Mouse (Mus musculus) heart, embryonic 14.5 days (tissue): ENCODE data around the gene Pwp2. TPM values are rescaled to one million over a fixed set of nuclear protein-coding genes. Genes with fewer than 3 reads are reported as not detected.
A peak's percentile ranks its signal among the peaks of the same experiment; 100 is the strongest.

Experiments
- ATAC-seq: fragments of 200-750 bp; cut with Nextera tagmentation; 2 replicates; pipeline ENCODE4 v1.8.0; 2017; ENCODE audit warnings: low read depth, moderate TSS enrichment; ENCODE audit not compliant: insufficient number of reproducible peaks, insufficient read depth, low FRiP score
- H3K27ac ChIP-seq, 2 experiments: fragments of 200-500 bp in 1 of 2; fragments of 300-500 bp in 1 of 2; sonication (generic) in 1 of 2; replicated peaks in 1 of 2; 2 replicates each; pipeline ENCODE4 v1.5.1; 2012 to 2014; ENCODE audit warnings: low read depth in 2 of 2, low read length in 2 of 2, control low read depth in 1 of 2, mild to moderate bottlenecking in 1 of 2, mixed read lengths in 1 of 2; ENCODE audit not compliant: control insufficient read depth in 1 of 2, insufficient read depth in 1 of 2
- H3K27me3 ChIP-seq: fragments of 300-500 bp; sonication (generic); 2 replicates; pipeline ENCODE4 v1.6.1; 2014; ENCODE audit warnings: mild to moderate bottlenecking, low read length, control low read depth; ENCODE audit not compliant: control insufficient read depth, insufficient read depth
- H3K36me3 ChIP-seq: fragments of 300-500 bp; sonication (generic); 2 replicates; pipeline ENCODE4 v1.6.1; 2014; ENCODE audit warnings: mild to moderate bottlenecking, control low read depth, low read length, mixed read lengths; ENCODE audit not compliant: control insufficient read depth, insufficient read depth
- H3K4me1 ChIP-seq, 2 experiments: fragments of 200-500 bp in 1 of 2; fragments of 300-500 bp in 1 of 2; sonication (generic) in 1 of 2; 2 replicates each; pipeline ENCODE4 v1.6.1; 2012 to 2014; ENCODE audit warnings: low read length in 2 of 2, control low read depth in 1 of 2, mixed read lengths in 1 of 2; ENCODE audit not compliant: control insufficient read depth in 2 of 2, insufficient read depth in 2 of 2
- H3K4me2 ChIP-seq: fragments of 300-500 bp; sonication (generic); 2 replicates; pipeline ENCODE4 v1.6.1; 2014; ENCODE audit warnings: mild to moderate bottlenecking, low read length
- H3K4me3 ChIP-seq, 2 experiments: fragments of 200-500 bp in 1 of 2; fragments of 300-500 bp in 1 of 2; sonication (generic) in 1 of 2; 2 replicates each; pipeline ENCODE4 v1.5.1; 2012 to 2014; ENCODE audit warnings: low read length in 2 of 2, mild to moderate bottlenecking in 2 of 2, control low read depth in 1 of 2, low read depth in 1 of 2, moderate library complexity in 1 of 2; ENCODE audit not compliant: control insufficient read depth in 1 of 2, insufficient read depth in 1 of 2
- H3K9ac ChIP-seq: fragments of 300-500 bp; sonication (generic); 2 replicates; pipeline ENCODE4 v1.6.1; 2014; ENCODE audit warnings: mild to moderate bottlenecking, low read length
- H3K9me3 ChIP-seq: fragments of 300-500 bp; sonication (generic); 2 replicates; pipeline ENCODE4 v1.6.1; 2016; ENCODE audit warnings: low read length, control low read depth; ENCODE audit not compliant: control insufficient read depth
- WGBS: fragments of 180-500 bp; shearing (Covaris S2); extraction: QIAGEN DNeasy Blood & Tissue Kit; methylation state at CpG from one replicate; pipeline ENCODE4 v1.1.7; 2014; 5-methylcytosine and 5-hydroxymethylcytosine counted together
- polyA plus RNA-seq: library from polyadenylated mRNA; unstranded; fragments of >200 nt; fragmentation: Nextera tagmentation; extraction: Ambion mirVana; gene quantifications from 2 replicates; pipeline ENCODE4 v1.2.1, GENCODE M21; 2014

Pwp2 gene
- 8.4 and 8.6 TPM in 2 replicates for polyA plus RNA-seq

DNA sequence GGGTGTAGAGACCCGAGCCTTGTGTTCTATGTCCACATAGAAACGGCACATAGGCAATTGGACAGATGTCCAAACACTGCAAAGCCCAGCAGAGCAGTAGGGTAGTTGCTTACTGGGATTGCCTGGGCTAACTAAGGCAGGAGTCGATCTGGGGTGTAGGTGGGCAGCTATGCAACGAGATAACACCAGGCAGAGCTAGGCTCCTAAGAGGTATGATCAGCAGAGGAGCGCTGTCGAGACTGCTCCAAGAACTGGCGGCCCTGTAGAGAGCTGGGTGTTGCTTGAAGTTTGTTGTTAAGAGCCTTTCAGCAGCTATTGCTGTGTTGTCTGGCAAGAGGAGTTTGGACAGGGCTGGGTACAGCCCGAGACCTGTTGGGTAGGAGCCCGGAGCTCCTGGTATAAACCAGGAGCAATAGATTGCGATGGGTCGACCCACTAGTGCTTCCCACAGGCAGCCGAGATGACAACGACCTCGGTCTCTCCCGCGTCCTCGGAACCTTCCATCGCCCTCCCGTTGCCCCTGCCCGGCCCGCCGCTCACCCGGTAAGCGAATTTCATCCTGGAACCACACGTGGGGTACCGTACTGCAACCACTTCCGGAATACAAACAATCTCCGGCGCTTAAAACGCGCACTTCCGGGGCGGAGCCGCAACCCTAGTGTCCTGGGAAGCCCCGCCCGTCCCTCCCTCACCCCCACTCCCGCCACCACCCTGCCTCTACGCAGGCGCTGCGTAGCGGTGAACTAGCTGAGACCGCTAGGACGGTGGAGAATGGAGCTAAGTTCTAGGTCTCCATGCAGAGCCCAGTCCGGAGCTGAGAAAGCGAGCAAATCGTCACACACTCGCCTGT is at the start of gene Pwp2:
Pwp2 (minus strand) TSS at position 619 of the 850 bp plus-strand sequence.
- peaks cover 65% of the 10 kb centered on the region for H3K36me3 ChIP-seq
- peaks cover 6 to 7% of the 10 kb centered on the region in 2 experiments; a peak in 3 of 4 replicates for H3K4me1 ChIP-seq
- H3K27ac ChIP-seq = peak within 1 kb of the TSS; percentile 78 to 93
- WGBS = 1% methylated on average over 46 of the region's 47 CpGs
- ATAC-seq = peak; percentile 91
- peak within 1 kb of the TSS; percentile 72 for H3K9ac ChIP-seq
- H3K27me3 ChIP-seq = no peaks in the 10 kb centered on the region
- H3K4me3 ChIP-seq = peak within 1 kb of the TSS; percentile 66 to 76
- H3K4me2 ChIP-seq = peak within 1 kb of the TSS; percentile 68
- H3K9me3 ChIP-seq = no peaks in the 10 kb centered on the region

DNA sequence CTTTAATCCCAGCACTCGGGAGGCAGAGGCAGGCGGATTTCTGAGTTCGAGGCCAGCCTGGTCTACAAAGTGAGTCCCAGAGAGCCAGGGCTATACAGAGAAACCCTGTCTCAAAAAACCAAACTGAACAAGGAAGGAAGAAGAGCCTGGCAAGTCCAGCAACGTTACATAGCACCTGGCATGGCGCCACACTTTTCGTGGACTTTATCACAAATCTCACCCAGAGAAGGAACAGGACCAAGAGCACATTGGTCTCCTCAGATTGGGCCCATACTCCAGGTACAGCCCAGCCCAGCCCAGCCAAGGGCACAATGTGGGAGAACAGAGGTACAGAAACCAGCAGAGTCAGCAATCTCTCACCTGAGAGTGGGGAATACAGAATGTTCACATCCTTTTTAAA is 48.8 kb upstream of the Pwp2 start:
- no peaks in the 10 kb centered on the region for H3K9me3 ChIP-seq
- no peak for ATAC-seq
- H3K27ac ChIP-seq = no peak overlapping the region
- H3K4me3 ChIP-seq = no peak overlapping the region
- peaks cover 23% of the 10 kb centered on the region for H3K36me3 ChIP-seq
- 75% methylated on average over 6 of the region's 6 CpGs for WGBS
- H3K4me1 ChIP-seq = no peaks in the 10 kb centered on the region
- no peaks in the 10 kb centered on the region for H3K27me3 ChIP-seq
- no peak overlapping the region for H3K4me2 ChIP-seq
- H3K9ac ChIP-seq = no peak overlapping the region

DNA sequence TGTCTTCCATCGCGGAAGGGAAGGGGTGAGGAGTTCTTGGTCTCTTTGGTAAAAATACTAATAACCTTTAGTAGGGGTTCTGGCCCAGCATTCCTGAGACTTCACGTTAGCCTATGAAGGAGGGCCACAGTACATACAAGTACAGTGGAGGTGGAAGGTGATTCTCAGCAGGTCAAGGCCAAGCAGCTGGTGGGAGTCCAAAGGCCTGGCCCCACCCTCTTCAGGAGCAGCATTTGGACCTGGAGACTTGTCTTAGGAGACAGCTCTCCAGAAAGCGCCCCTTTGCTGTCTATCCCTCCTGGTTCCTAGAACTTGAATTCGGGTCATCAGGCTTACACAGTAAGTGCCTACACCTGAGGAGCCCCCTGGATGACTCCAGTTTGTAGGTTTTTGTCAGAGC is 48.2 kb upstream of the Pwp2 start:
- peaks cover 25% of the 10 kb centered on the region for H3K36me3 ChIP-seq
- H3K27ac ChIP-seq = no peak overlapping the region
- no peak overlapping the region for H3K4me2 ChIP-seq
- 90% methylated on average over 5 of the region's 5 CpGs for WGBS
- H3K27me3 ChIP-seq = no peaks in the 10 kb centered on the region
- no peak overlapping the region for H3K9ac ChIP-seq
- no peaks in the 10 kb centered on the region for H3K9me3 ChIP-seq
- no peak overlapping the region for H3K4me3 ChIP-seq
- H3K4me1 ChIP-seq = no peaks in the 10 kb centered on the region
- no peak for ATAC-seq

DNA sequence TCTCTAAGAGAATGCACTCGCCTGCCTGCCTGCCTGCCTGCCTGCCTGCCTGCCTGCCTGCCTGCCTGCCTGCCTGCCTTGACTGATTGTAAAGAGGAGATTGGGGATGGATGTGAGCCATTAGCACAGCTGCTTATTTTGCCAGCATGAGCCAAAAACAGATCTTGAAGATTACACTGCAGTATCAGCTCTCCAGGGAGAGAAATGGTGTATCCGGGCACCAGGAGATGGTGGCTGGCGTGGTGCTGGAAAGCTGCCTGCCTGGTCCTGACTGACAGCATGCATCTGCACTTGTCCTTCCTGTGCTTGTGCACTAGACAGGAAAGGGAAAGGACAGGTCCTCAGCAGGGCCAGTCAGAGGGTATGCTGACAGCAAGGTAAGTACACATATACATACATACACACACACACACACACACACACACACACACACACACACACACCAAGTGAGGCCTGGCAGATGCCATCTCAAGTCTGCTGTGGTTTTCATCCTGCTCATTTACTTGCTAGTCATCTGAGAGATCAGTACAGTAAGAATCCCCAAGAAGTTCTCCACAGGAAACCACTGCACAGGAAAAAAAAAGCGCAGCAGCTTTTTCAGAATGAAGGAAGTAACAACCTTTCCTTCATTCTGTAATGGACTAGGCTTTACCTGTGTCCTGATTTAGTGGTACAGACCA is 47.5 kb upstream of the Pwp2 start:
- Histone ChIP-seq H3K4me1 (no peaks in the 10 kb centered on the region), H3K9me3 (no peaks in the 10 kb centered on the region), H3K27ac (no peak overlapping the region), H3K27me3 (no peaks in the 10 kb centered on the region), H3K4me3 (no peak overlapping the region), H3K36me3 (peaks cover 31% of the 10 kb centered on the region), H3K4me2 (no peak overlapping the region), H3K9ac (no peak overlapping the region)
- ATAC-seq = no peak
- WGBS = 82% methylated on average over 4 of the region's 4 CpGs

DNA sequence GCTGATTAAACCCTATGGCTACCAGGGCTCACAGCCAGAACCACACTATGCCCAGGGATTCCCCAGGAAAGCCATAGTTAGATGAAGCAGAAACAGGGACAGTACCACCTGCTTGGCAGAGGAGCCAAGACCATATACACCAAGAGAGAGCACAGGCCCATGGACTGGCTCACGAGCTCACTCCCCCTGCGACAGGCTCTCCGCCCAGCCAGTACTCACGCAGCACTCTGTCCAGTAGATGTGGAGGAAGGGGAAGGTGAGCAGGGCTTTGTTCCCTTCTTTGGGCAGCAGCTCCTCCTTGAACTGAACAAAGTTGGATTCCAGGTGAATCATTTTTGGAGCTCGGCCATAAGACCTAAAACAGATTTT is 43.6 kb upstream of the Pwp2 start:
- Histone ChIP-seq H3K4me2 (no peak overlapping the region), H3K4me1 (no peaks in the 10 kb centered on the region), H3K27me3 (no peaks in the 10 kb centered on the region), H3K9me3 (no peaks in the 10 kb centered on the region), H3K36me3 (peaks cover 48% of the 10 kb centered on the region), H3K9ac (no peak overlapping the region), H3K27ac (no peak overlapping the region), H3K4me3 (no peak overlapping the region)
- no peak for ATAC-seq
- 85% methylated on average over 5 of the region's 5 CpGs for WGBS

DNA sequence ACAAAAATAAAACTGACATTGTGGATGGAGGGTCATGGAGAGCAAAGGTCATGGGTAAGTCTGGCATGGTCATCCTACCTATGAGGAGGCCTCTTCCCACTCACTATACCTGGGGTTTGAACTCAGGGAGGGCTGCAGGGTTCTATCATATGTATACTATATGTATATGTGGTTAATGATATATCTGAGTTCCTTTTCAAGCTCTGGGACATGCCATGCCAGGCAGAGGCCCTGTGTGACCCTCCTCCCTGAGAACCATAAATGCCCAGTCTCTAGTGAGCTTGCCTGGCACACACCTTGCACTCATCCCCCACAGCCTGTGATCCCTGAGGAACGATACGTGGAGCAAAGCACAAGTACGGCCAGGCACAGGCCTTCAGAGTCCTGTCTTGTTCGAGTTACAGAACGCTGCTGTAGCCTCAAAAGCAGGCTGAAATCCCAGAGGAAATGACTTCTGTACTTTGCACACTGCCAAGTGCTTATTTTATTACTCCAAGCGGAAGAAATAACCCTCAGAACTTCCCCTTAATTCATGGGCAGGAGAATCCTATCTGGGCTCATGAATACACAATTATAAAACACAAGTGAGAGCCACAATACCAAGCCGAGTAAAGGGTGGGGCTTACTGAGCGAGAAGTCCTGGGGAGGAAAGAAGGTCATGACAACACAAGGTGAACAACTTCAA is 43.1 kb upstream of the Pwp2 start:
- Histone ChIP-seq H3K9me3 (no peaks in the 10 kb centered on the region), H3K27me3 (no peaks in the 10 kb centered on the region), H3K9ac (no peak overlapping the region), H3K36me3 (peaks cover 48% of the 10 kb centered on the region), H3K4me3 (no peak overlapping the region), H3K4me2 (no peak overlapping the region), H3K27ac (no peak overlapping the region), H3K4me1 (peaks cover 0 to 1% of the 10 kb centered on the region in 2 experiments; a peak in 2 of 4 replicates)
- no peak for ATAC-seq
- 80% methylated on average over 8 of the region's 8 CpGs for WGBS

DNA sequence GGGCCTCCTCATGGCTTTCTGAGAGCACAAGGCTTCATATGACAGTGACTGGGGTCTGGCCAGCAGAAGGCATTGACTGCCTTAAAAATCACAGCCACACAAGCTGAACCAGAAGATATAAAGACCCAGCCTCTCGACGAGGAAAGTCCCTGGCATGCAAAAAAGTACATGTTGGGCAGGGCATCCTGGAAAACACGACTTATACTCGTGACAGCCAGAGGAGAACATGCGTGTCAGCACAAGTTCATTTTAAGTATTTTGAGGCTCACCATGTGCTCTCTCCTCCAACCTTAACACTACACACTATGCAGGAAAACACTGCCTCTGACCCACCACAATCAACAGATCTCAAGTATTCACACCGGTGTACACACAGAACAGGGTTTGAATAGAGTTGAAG is 39.2 kb upstream of the Pwp2 start:
- no peak overlapping the region for H3K4me3 ChIP-seq
- H3K9ac ChIP-seq = no peak overlapping the region
- no peak overlapping the region for H3K27ac ChIP-seq
- no peaks in the 10 kb centered on the region for H3K27me3 ChIP-seq
- H3K4me1 ChIP-seq = peaks cover 0 to 5% of the 10 kb centered on the region in 2 experiments; a peak in 2 of 4 replicates
- WGBS = 83% methylated on average over 6 of the region's 6 CpGs
- H3K9me3 ChIP-seq = no peaks in the 10 kb centered on the region
- H3K36me3 ChIP-seq = peaks cover 56% of the 10 kb centered on the region
- H3K4me2 ChIP-seq = no peak overlapping the region
- ATAC-seq = no peak
